Mouse (Mus musculus): ENCODE results near the gene Gm20517. TPM values are rescaled to one million over a fixed set of nuclear protein-coding genes. Genes with fewer than 3 reads are reported as not detected.

Gene Gm20517
- polyA plus RNA-seq, 1 experiment: 1.5 TPM

DNA sequence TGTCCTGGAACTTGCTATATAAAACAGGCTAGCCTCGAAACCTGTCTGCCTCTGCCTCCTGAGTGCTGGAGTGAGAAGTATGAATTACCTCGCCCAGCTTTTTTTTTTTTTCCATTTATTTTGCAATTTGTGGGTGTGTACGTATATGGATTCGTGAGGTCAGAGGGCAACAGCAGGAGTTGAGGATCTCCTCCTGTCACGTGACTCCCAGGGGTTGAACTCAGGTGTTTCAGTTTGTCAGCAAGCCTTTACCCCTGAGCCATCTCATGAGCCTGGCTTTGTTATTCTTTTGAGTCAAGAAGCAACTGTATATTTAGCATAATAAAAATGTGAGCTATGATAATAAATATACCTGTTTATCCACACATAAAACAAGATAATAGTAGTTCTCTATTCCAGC lies 44.3 kb downstream of the Gm20517 start:
- H3K79me2 ChIP-seq (ENCODE audit: control insufficient read depth, insufficient read depth): no peaks in the 10 kb centered on the region
- H3K27me3 ChIP-seq (ENCODE audit: control insufficient read depth, insufficient read depth, insufficient read length): no peaks in the 10 kb centered on the region
- no peaks in the 10 kb centered on the region for H3K36me3 ChIP-seq (ENCODE audit: control insufficient read depth, insufficient read depth)
- no peak overlapping the region for H3ac ChIP-seq (ENCODE audit: control insufficient read depth, insufficient read length)
- H3K4me2 ChIP-seq (ENCODE audit: low read depth): no peak overlapping the region
- H3K4me3 ChIP-seq: no peak overlapping the region
- no peak for TF ChIP-seq POLR2A (IDR thresholded peaks at IDR 0.05; ENCODE audit: insufficient read length, low read depth)
- no peak for TF ChIP-seq POLR2AphosphoS2 (IDR thresholded peaks at IDR 0.05; ENCODE audit: insufficient read length, low read depth)
- TF ChIP-seq TCF12 (IDR thresholded peaks at IDR 0.05; ENCODE audit: insufficient read depth, poor library complexity, severe bottlenecking): no peak
- TF ChIP-seq CEBPB (IDR thresholded peaks at IDR 0.05; ENCODE audit: insufficient read depth, poor library complexity, severe bottlenecking): no peak
- no peak for TF ChIP-seq E2F4 (IDR thresholded peaks at IDR 0.05; ENCODE audit: insufficient read depth)
- no peak for TF ChIP-seq REST (IDR thresholded peaks at IDR 0.05; ENCODE audit: insufficient read depth, insufficient read length)
- no peak for TF ChIP-seq USF1 (IDR thresholded peaks at IDR 0.05; ENCODE audit: low read depth)
- TF ChIP-seq TCF3 (IDR thresholded peaks at IDR 0.05; ENCODE audit: insufficient read length, low read depth): no peak
- TF ChIP-seq MYOG (IDR thresholded peaks at IDR 0.05; ENCODE audit: control insufficient read depth in 1 of 3, insufficient read depth in 1 of 3, insufficient read length in 2 of 3, low read depth in 2 of 3): no peak
- TF ChIP-seq MYOD1 (IDR thresholded peaks at IDR 0.05; ENCODE audit: control insufficient read depth in 1 of 3, insufficient read length in 2 of 3, low read depth in 2 of 3): no peak
- no peak for TF ChIP-seq SRF (IDR thresholded peaks at IDR 0.05; ENCODE audit: control insufficient read depth, insufficient read length, low read depth)

DNA sequence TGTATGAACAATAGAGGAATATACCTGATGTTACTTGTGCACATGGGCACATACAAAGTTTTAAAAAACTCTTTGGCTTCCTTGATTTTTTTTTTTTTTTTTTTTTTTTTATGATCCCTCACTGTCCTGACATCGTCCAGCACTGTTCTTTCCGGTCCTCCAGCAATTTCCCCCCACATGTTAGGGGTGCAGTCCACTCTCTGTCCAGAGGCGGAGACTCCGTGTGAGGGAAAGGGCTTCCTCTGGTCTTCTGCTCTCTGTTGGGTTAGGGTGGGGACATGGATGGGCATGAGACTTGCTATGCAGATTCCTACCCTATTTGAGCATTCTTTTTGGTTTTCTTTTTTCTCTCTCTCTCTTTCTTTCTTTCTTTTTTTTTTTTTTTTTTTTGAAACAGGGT lies 46.5 kb downstream of the Gm20517 start:
- Histone ChIP-seq H3K4me2 (ENCODE audit: low read depth) (no peak overlapping the region), H3K27me3 (ENCODE audit: control insufficient read depth, insufficient read depth, insufficient read length) (no peaks in the 10 kb centered on the region), H3K4me3 (no peak overlapping the region), H3K79me2 (ENCODE audit: control insufficient read depth, insufficient read depth) (no peaks in the 10 kb centered on the region), H3K36me3 (ENCODE audit: control insufficient read depth, insufficient read depth) (no peaks in the 10 kb centered on the region), H3ac (ENCODE audit: control insufficient read depth, insufficient read length) (no peak overlapping the region)
- TF ChIP-seq POLR2AphosphoS2 (IDR thresholded peaks at IDR 0.05; ENCODE audit: insufficient read length, low read depth): no peak
- no peak for TF ChIP-seq POLR2A (IDR thresholded peaks at IDR 0.05; ENCODE audit: insufficient read length, low read depth)
- TF ChIP-seq MYOG (IDR thresholded peaks at IDR 0.05; ENCODE audit: control insufficient read depth in 1 of 3, insufficient read depth in 1 of 3, insufficient read length in 2 of 3, low read depth in 2 of 3): no peak
- no peak for TF ChIP-seq SRF (IDR thresholded peaks at IDR 0.05; ENCODE audit: control insufficient read depth, insufficient read length, low read depth)
- no peak for TF ChIP-seq USF1 (IDR thresholded peaks at IDR 0.05; ENCODE audit: low read depth)
- TF ChIP-seq CEBPB (IDR thresholded peaks at IDR 0.05; ENCODE audit: insufficient read depth, poor library complexity, severe bottlenecking): no peak
- TF ChIP-seq MYOD1 (IDR thresholded peaks at IDR 0.05; ENCODE audit: control insufficient read depth in 1 of 3, insufficient read length in 2 of 3, low read depth in 2 of 3): no peak
- no peak for TF ChIP-seq TCF3 (IDR thresholded peaks at IDR 0.05; ENCODE audit: insufficient read length, low read depth)

DNA sequence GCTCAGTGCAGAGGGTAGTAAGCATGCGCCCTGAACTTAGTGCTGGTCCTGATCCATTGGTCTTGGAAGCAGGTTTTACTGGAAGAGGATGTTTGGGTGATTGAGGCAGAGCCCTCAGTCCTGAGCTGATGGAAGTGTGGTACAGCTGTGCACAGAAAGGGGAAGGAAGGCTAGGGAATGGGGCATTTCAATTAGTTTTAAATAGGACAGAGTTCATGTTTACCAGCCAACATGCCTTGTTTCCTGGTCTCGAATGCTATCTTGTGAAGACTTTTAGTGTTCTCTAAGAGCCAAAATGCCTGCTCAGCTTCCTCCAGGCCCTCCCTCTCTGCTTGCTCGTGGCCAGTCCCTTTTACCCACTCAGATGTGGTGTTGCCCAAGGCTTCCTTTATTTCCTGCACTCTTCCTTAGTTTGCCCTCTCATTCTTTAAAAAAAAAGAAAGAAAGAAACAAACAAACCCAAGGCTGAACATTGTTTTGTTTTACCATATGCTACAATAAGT lies 47.4 kb downstream of the Gm20517 start:
- H3K79me2 ChIP-seq (ENCODE audit: control insufficient read depth, insufficient read depth): no peaks in the 10 kb centered on the region
- no peaks in the 10 kb centered on the region for H3K27me3 ChIP-seq (ENCODE audit: control insufficient read depth, insufficient read depth, insufficient read length)
- no peak for TF ChIP-seq POLR2AphosphoS2 (IDR thresholded peaks at IDR 0.05; ENCODE audit: insufficient read length, low read depth)
- no peak for TF ChIP-seq MYOG (IDR thresholded peaks at IDR 0.05; ENCODE audit: control insufficient read depth in 1 of 3, insufficient read depth in 1 of 3, insufficient read length in 2 of 3, low read depth in 2 of 3)
- TF ChIP-seq USF1 (IDR thresholded peaks at IDR 0.05; ENCODE audit: low read depth): no peak
- no peak for TF ChIP-seq POLR2A (IDR thresholded peaks at IDR 0.05; ENCODE audit: insufficient read length, low read depth)
- TF ChIP-seq SRF (IDR thresholded peaks at IDR 0.05; ENCODE audit: control insufficient read depth, insufficient read length, low read depth): no peak
- TF ChIP-seq CEBPB (IDR thresholded peaks at IDR 0.05; ENCODE audit: insufficient read depth, poor library complexity, severe bottlenecking): no peak
- no peak for TF ChIP-seq REST (IDR thresholded peaks at IDR 0.05; ENCODE audit: insufficient read depth, insufficient read length)
- no peak for TF ChIP-seq MAX (IDR thresholded peaks at IDR 0.05; ENCODE audit: low read depth)
- no peaks in the 10 kb centered on the region for H3K36me3 ChIP-seq (ENCODE audit: control insufficient read depth, insufficient read depth)
- H3K4me3 ChIP-seq: no peak overlapping the region
- H3ac ChIP-seq (ENCODE audit: control insufficient read depth, insufficient read length): no peak overlapping the region
- H3K4me2 ChIP-seq (ENCODE audit: low read depth): no peak overlapping the region

DNA sequence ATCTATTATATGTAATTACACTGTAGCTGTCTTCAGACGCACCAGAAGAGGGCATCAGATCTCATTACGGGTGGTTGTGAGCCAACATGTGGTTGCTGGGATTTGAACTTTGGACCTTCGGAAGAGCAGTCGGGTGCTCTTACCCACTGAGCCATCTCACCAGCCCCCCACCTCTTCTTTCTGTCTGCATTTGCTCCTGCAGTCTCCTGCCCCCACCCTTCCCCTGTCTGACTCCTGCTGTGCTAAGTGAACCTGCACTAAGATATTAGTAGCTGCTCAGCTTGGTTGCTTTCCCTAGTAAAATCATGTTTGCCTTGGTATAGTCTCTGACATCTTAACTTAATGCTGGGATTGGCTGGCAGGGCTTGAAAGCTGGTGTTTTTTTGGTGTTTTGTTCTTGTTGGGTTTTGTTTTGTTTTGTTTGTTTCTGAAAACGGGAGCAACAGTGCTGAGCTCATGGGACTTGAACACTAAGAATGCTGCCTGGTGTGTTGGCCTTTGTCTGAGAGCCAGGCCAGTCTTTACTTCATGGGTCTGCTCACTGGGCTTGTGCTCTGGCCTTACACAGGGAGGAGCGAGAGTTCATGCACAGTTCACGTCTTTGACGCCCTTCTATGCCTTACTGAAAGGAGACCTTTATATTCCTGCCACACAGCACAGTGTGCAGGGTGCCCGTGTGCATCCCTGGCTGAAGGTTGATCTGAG lies 51.8 kb downstream of the Gm20517 start:
- Histone ChIP-seq H3K79me2 (ENCODE audit: control insufficient read depth, insufficient read depth) (no peaks in the 10 kb centered on the region), H3K36me3 (ENCODE audit: control insufficient read depth, insufficient read depth) (no peaks in the 10 kb centered on the region), H3K27me3 (ENCODE audit: control insufficient read depth, insufficient read depth, insufficient read length) (no peaks in the 10 kb centered on the region), H3K4me3 (no peak overlapping the region), H3ac (ENCODE audit: control insufficient read depth, insufficient read length) (no peak overlapping the region), H3K4me2 (ENCODE audit: low read depth) (no peak overlapping the region)
- TF ChIP-seq TCF12 (IDR thresholded peaks at IDR 0.05; ENCODE audit: insufficient read depth, poor library complexity, severe bottlenecking): no peak
- TF ChIP-seq POLR2AphosphoS2 (IDR thresholded peaks at IDR 0.05; ENCODE audit: insufficient read length, low read depth): no peak
- TF ChIP-seq MYOG (IDR thresholded peaks at IDR 0.05; ENCODE audit: control insufficient read depth in 1 of 3, insufficient read depth in 1 of 3, insufficient read length in 2 of 3, low read depth in 2 of 3): no peak
- TF ChIP-seq POLR2A (IDR thresholded peaks at IDR 0.05; ENCODE audit: insufficient read length, low read depth): no peak
- no peak for TF ChIP-seq TCF3 (IDR thresholded peaks at IDR 0.05; ENCODE audit: insufficient read length, low read depth)
- no peak for TF ChIP-seq MAX (IDR thresholded peaks at IDR 0.05; ENCODE audit: low read depth)
- TF ChIP-seq SRF (IDR thresholded peaks at IDR 0.05; ENCODE audit: control insufficient read depth, insufficient read length, low read depth): no peak
- TF ChIP-seq USF1 (IDR thresholded peaks at IDR 0.05; ENCODE audit: low read depth): no peak
- TF ChIP-seq CEBPB (IDR thresholded peaks at IDR 0.05; ENCODE audit: insufficient read depth, poor library complexity, severe bottlenecking): no peak
- no peak for TF ChIP-seq E2F4 (IDR thresholded peaks at IDR 0.05; ENCODE audit: insufficient read depth)
- TF ChIP-seq REST (IDR thresholded peaks at IDR 0.05; ENCODE audit: insufficient read depth, insufficient read length): no peak
- TF ChIP-seq MYOD1 (IDR thresholded peaks at IDR 0.05; ENCODE audit: control insufficient read depth in 1 of 3, insufficient read length in 2 of 3, low read depth in 2 of 3): no peak
